Mouse (Mus musculus): ENCODE measurements around the gene Sgcd.

Gene Sgcd

GRCm38 (mm10) chr11:47020874-47021273, 967.9 kb downstream of the Sgcd start:
- no peak for DNase-seq (ENCODE audit: low read depth, low spot score)

- no peak for DNase-seq (ENCODE audit: low read depth, low spot score)
These were observed 970.6 kb downstream of the Sgcd start for GRCm38 (mm10) chr11:47018139-47018538.

GRCm38 (mm10) chr11:47015683-47016082, 973.1 kb downstream of the Sgcd start:
- no peak for DNase-seq (ENCODE audit: low read depth, low spot score)

- no peak for DNase-seq (ENCODE audit: low read depth, low spot score)
These were observed 974.5 kb downstream of the Sgcd start for GRCm38 (mm10) chr11:47014278-47014677.

- no peak for DNase-seq (ENCODE audit: low read depth, low spot score)
These were observed 978.6 kb downstream of the Sgcd start for GRCm38 (mm10) chr11:47010166-47010565.

GRCm38 (mm10) chr11:47005301-47005875, 983.4 kb downstream of the Sgcd start:
- no peak for DNase-seq (ENCODE audit: low read depth, low spot score)

GRCm38 (mm10) chr11:46939311-46939710, 1049.5 kb downstream of the Sgcd start:
- no peak for DNase-seq (ENCODE audit: low read depth, low spot score)

- no peak for DNase-seq (ENCODE audit: low read depth, low spot score)
These were observed 1063.8 kb downstream of the Sgcd start for GRCm38 (mm10) chr11:46924946-46925345.

- peak; percentile 35 for DNase-seq (ENCODE audit: low read depth, low spot score)
These were observed 1068.5 kb downstream of the Sgcd start for GRCm38 (mm10) chr11:46920244-46920643.

- DNase-seq (ENCODE audit: low read depth, low spot score): peak; percentile 69
These were observed 1076.0 kb downstream of the Sgcd start for GRCm38 (mm10) chr11:46912656-46913237.

GRCm38 (mm10) chr11:46904281-46904680, 1084.5 kb downstream of the Sgcd start:
- no peak for DNase-seq (ENCODE audit: low read depth, low spot score)

GRCm38 (mm10) chr11:46889093-46889492, 1099.7 kb downstream of the Sgcd start:
- no peak for DNase-seq (ENCODE audit: low read depth, low spot score)

- no peak for DNase-seq (ENCODE audit: low read depth, low spot score)
These were observed 1106.3 kb downstream of the Sgcd start for GRCm38 (mm10) chr11:46882456-46882855.

- DNase-seq (ENCODE audit: low read depth, low spot score): peak; percentile 52
These were observed 1113.0 kb downstream of the Sgcd start for GRCm38 (mm10) chr11:46875774-46876173.

GRCm38 (mm10) chr11:46868594-46868993, 1120.2 kb downstream of the Sgcd start:
- no peak for DNase-seq (ENCODE audit: low read depth, low spot score)

- peak; percentile 68 for DNase-seq (ENCODE audit: low read depth, low spot score)
These were observed 1124.0 kb downstream of the Sgcd start for GRCm38 (mm10) chr11:46864809-46865208.

- DNase-seq (ENCODE audit: low read depth, low spot score): peak; percentile 40
These were observed 1140.4 kb downstream of the Sgcd start for GRCm38 (mm10) chr11:46848221-46848971.

GRCm38 (mm10) chr11:46847827-46848220, 1140.9 kb downstream of the Sgcd start:
- no peak for DNase-seq (ENCODE audit: low read depth, low spot score)

- no peak for DNase-seq (ENCODE audit: low read depth, low spot score)
These were observed 1142.1 kb downstream of the Sgcd start for GRCm38 (mm10) chr11:46846661-46847060.
